Mouse (Mus musculus) spleen, adult 2 months (tissue): ENCODE data around the gene Hecw2.

ENCODE experiments used
- CTCF ChIP-seq: fragments of 200-500 bp; IDR thresholded peaks from 2 replicates; pipeline ENCODE4 v1.5.1; 2011; ENCODE audit warnings: mild to moderate bottlenecking, inconsistent platforms; ENCODE audit not compliant: insufficient read depth, insufficient read length, insufficient replicate concordance; ENCODE audit errors: extremely low read depth
- POLR2A ChIP-seq: fragments of 200-500 bp; IDR thresholded peaks from 2 replicates; pipeline ENCODE4 v1.6.1; 2011; ENCODE audit warnings: low read depth, low read length, inconsistent platforms

- TF ChIP-seq CTCF (no peak), POLR2A (peak; percentile 85)
Measured at GRCm38 (mm10) chr1:53823687-53824445, 371.1 kb downstream of the Hecw2 start.
